In genomic region chr17:47676581-47676980, GRCm38 (mm10) we compare ENCODE assay signal across 7 mouse cellular contexts. TPM values are rescaled to one million over a fixed set of nuclear protein-coding genes. Genes with fewer than 3 reads are reported as not detected.
DNase-seq lines count a peak whose midpoint lies in the region; ATAC-seq and TF ChIP-seq lines count a peak whose summit lies in the region.

No protein-coding gene starts in this region.

- H3K4me1 ChIP-seq in hindbrain, embryonic 12.5 days: peaks cover 18% of the 10 kb centered on the region
- no peaks in the 10 kb centered on the region for H3K4me1 ChIP-seq in liver, embryonic 14.5 days (replicated peaks; ENCODE audit: control insufficient read depth in 2 of 2, insufficient read depth in 2 of 2, low read length in 1 of 2)
- peaks cover 21% of the 10 kb centered on the region for H3K4me1 ChIP-seq in neural tube, embryonic 15.5 days

- DNase-seq in B cell, adult 2 months: peak; percentile 62 to 65
- DNase-seq in brain, embryonic 14.5 days (ENCODE audit: low read depth): peak; percentile 88
- DNase-seq in fibroblast of lung, adult 2 months (ENCODE audit: low read depth): peak; percentile 51
- DNase-seq in liver, embryonic 14.5 days (ENCODE audit: low read depth in 3 of 3, low spot score in 3 of 3): no peak

- TF ChIP-seq EP300 in liver, embryonic 14.5 days (IDR thresholded peaks at IDR 0.05; ENCODE audit: low read depth): no peak

- ATAC-seq in CD4-positive, CD25-positive, alpha-beta regulatory T cell, adult 4 months: peak; percentile 51
- no peak for ATAC-seq in hindbrain, embryonic 12.5 days (ENCODE audit: low FRiP score)
- no peak for ATAC-seq in liver, embryonic 14.5 days (ENCODE audit: insufficient read depth)
- ATAC-seq in neural tube, embryonic 15.5 days (ENCODE audit: low FRiP score): no peak

- H3K27me3 ChIP-seq in hindbrain, embryonic 12.5 days: peaks cover 18% of the 10 kb centered on the region
- H3K27me3 ChIP-seq in liver, embryonic 14.5 days (ENCODE audit: control insufficient read depth, insufficient read depth, low read length): peaks cover 14% of the 10 kb centered on the region
- H3K27me3 ChIP-seq in neural tube, embryonic 15.5 days (replicated peaks): no peaks in the 10 kb centered on the region

- TF ChIP-seq POLR2A in brain, embryonic 14.5 days (IDR thresholded peaks at IDR 0.05; ENCODE audit: borderline replicate concordance, extremely low read depth, insufficient read depth, insufficient read length, poor library complexity, severe bottlenecking): no peak

- H3K4me3 ChIP-seq in hindbrain, embryonic 12.5 days: no peak overlapping the region
- H3K4me3 ChIP-seq in liver, embryonic 14.5 days (ENCODE audit: insufficient read depth in 1 of 2, low read depth in 2 of 2, low read length in 2 of 2): no peak overlapping the region
- no peak overlapping the region for H3K4me3 ChIP-seq in neural tube, embryonic 15.5 days (replicated peaks)

- WGBS in hindbrain, embryonic 12.5 days: 20% methylated on average over 9 of the region's 9 CpGs
- WGBS in liver, embryonic 14.5 days (ENCODE audit: insufficient replicate concordance): 24% methylated on average over 9 of the region's 9 CpGs
- 17% methylated on average over 9 of the region's 9 CpGs for WGBS in neural tube, embryonic 15.5 days

- H3K4me2 ChIP-seq in hindbrain, embryonic 12.5 days (replicated peaks): no peak overlapping the region
- no peak overlapping the region for H3K4me2 ChIP-seq in liver, embryonic 14.5 days (ENCODE audit: low read depth)
- no peak overlapping the region for H3K4me2 ChIP-seq in neural tube, embryonic 15.5 days

- TF ChIP-seq CTCF in brain, embryonic 14.5 days (IDR thresholded peaks at IDR 0.05; ENCODE audit: borderline replicate concordance, extremely low read depth, insufficient read depth, insufficient read length): peak; percentile 80
- peak; percentile 84 for TF ChIP-seq CTCF in liver, embryonic 14.5 days (IDR thresholded peaks at IDR 0.05; ENCODE audit: low read depth)

- no peaks in the 10 kb centered on the region for H3K9me3 ChIP-seq in hindbrain, embryonic 12.5 days (replicated peaks)
- H3K9me3 ChIP-seq in liver, embryonic 14.5 days (ENCODE audit: control insufficient read depth, low read length): no peaks in the 10 kb centered on the region
- no peaks in the 10 kb centered on the region for H3K9me3 ChIP-seq in neural tube, embryonic 15.5 days (replicated peaks)

- H3K27ac ChIP-seq in hindbrain, embryonic 12.5 days: peak overlapping the region; percentile 48; the same call in 1 of the 2 replicates
- no peak overlapping the region for H3K27ac ChIP-seq in liver, embryonic 14.5 days
- H3K27ac ChIP-seq in neural tube, embryonic 15.5 days (replicated peaks): peak overlapping the region; percentile 39; the same call in 1 of the 2 replicates

- H3K36me3 ChIP-seq in hindbrain, embryonic 12.5 days: peaks cover 47% of the 10 kb centered on the region
- H3K36me3 ChIP-seq in liver, embryonic 14.5 days (replicated peaks; ENCODE audit: control insufficient read depth, insufficient read depth, low read depth): peaks cover 27% of the 10 kb centered on the region
- H3K36me3 ChIP-seq in neural tube, embryonic 15.5 days: peaks cover 54% of the 10 kb centered on the region

- H3K9ac ChIP-seq in hindbrain, embryonic 12.5 days: no peak overlapping the region
- no peak overlapping the region for H3K9ac ChIP-seq in liver, embryonic 14.5 days (replicated peaks)
- H3K9ac ChIP-seq in neural tube, embryonic 15.5 days (replicated peaks): no peak overlapping the region

RNA-seq across cellular contexts. Expression of gene Tomm6, which starts 11.6 kb away (rescaled TPM):
- 100 to 1,000 TPM; 264 to 319 TPM for polyA plus RNA-seq in CD4-positive, CD25-positive, alpha-beta regulatory T cell, adult 4 months (2017; shearing (Covaris generic))
- 97.2 and 102 TPM in 2 replicates for polyA plus RNA-seq in brain, embryonic 14.5 days (2012; rRNA removed)
- 320 and 339 TPM in 2 replicates for polyA plus RNA-seq in hindbrain, embryonic 12.5 days (2016; fragmentation: Nextera tagmentation; extraction: Ambion mirVana)
- 63.2 and 88.6 TPM in 2 replicates for polyA plus RNA-seq in liver, embryonic 14.5 days (2012; rRNA removed)
- 244 and 251 TPM in 2 replicates for polyA plus RNA-seq in liver, embryonic 14.5 days (2014; fragmentation: Nextera tagmentation; extraction: Ambion mirVana)
- 301 and 304 TPM in 2 replicates for polyA plus RNA-seq in neural tube, embryonic 15.5 days (2015; fragmentation: Nextera tagmentation; extraction: Ambion mirVana)

RNA-seq across cellular contexts. Expression of gene Frs3, which starts 12.2 kb away (rescaled TPM):
- polyA plus RNA-seq in CD4-positive, CD25-positive, alpha-beta regulatory T cell, adult 4 months (2017; shearing (Covaris generic)): under 1 TPM; 0.16 to 0.49 TPM
- 54.2 and 55.4 TPM in 2 replicates for polyA plus RNA-seq in brain, embryonic 14.5 days (2012; rRNA removed)
- polyA plus RNA-seq in hindbrain, embryonic 12.5 days (2016; fragmentation: Nextera tagmentation; extraction: Ambion mirVana): 18.7 and 18.9 TPM in 2 replicates
- polyA plus RNA-seq in liver, embryonic 14.5 days (2012; rRNA removed): 3.0 and 3.7 TPM in 2 replicates
- polyA plus RNA-seq in liver, embryonic 14.5 days (2014; fragmentation: Nextera tagmentation; extraction: Ambion mirVana): 0.67 and 0.91 TPM in 2 replicates
- polyA plus RNA-seq in neural tube, embryonic 15.5 days (2015; fragmentation: Nextera tagmentation; extraction: Ambion mirVana): 52.5 and 60.6 TPM in 2 replicates

RNA-seq across cellular contexts. Expression of gene Gm21981, which starts 17.7 kb away (rescaled TPM):
- polyA plus RNA-seq in CD4-positive, CD25-positive, alpha-beta regulatory T cell, adult 4 months (2017; shearing (Covaris generic)): not detected
- polyA plus RNA-seq in brain, embryonic 14.5 days (2012; rRNA removed): 4.9 and 5.1 TPM in 2 replicates
- polyA plus RNA-seq in hindbrain, embryonic 12.5 days (2016; fragmentation: Nextera tagmentation; extraction: Ambion mirVana): 0.23 and 0.27 TPM in 2 replicates
- 0.18 and 0.32 TPM in 2 replicates for polyA plus RNA-seq in liver, embryonic 14.5 days (2012; rRNA removed)
- 0.30 TPM in 1 of 2 replicates, not detected in the other for polyA plus RNA-seq in liver, embryonic 14.5 days (2014; fragmentation: Nextera tagmentation; extraction: Ambion mirVana)
- polyA plus RNA-seq in neural tube, embryonic 15.5 days (2015; fragmentation: Nextera tagmentation; extraction: Ambion mirVana): 1.5 and 1.6 TPM in 2 replicates

RNA-seq across cellular contexts. Expression of gene Prickle4, which starts 18.0 kb away (rescaled TPM):
- polyA plus RNA-seq in CD4-positive, CD25-positive, alpha-beta regulatory T cell, adult 4 months (2017; shearing (Covaris generic)): not detected
- 0.52 and 1.0 TPM in 2 replicates for polyA plus RNA-seq in brain, embryonic 14.5 days (2012; rRNA removed)
- 0.63 and 1.2 TPM in 2 replicates for polyA plus RNA-seq in hindbrain, embryonic 12.5 days (2016; fragmentation: Nextera tagmentation; extraction: Ambion mirVana)
- 0.11 TPM in 1 of 2 replicates, not detected in the other for polyA plus RNA-seq in liver, embryonic 14.5 days (2012; rRNA removed)
- polyA plus RNA-seq in liver, embryonic 14.5 days (2014; fragmentation: Nextera tagmentation; extraction: Ambion mirVana): 0.23 TPM in 1 of 2 replicates, not detected in the other
- polyA plus RNA-seq in neural tube, embryonic 15.5 days (2015; fragmentation: Nextera tagmentation; extraction: Ambion mirVana): 1.1 and 2.6 TPM in 2 replicates

RNA-seq across cellular contexts. Expression of gene Usp49, which starts 46.1 kb away (rescaled TPM):
- under 1 TPM; 0.43 to 0.78 TPM for polyA plus RNA-seq in CD4-positive, CD25-positive, alpha-beta regulatory T cell, adult 4 months (2017; shearing (Covaris generic))
- 32.8 and 36.9 TPM in 2 replicates for polyA plus RNA-seq in brain, embryonic 14.5 days (2012; rRNA removed)
- 10.5 and 12.3 TPM in 2 replicates for polyA plus RNA-seq in hindbrain, embryonic 12.5 days (2016; fragmentation: Nextera tagmentation; extraction: Ambion mirVana)
- 6.4 and 6.6 TPM in 2 replicates for polyA plus RNA-seq in liver, embryonic 14.5 days (2012; rRNA removed)
- polyA plus RNA-seq in liver, embryonic 14.5 days (2014; fragmentation: Nextera tagmentation; extraction: Ambion mirVana): 2.9 and 3.9 TPM in 2 replicates
- 6.1 and 6.8 TPM in 2 replicates for polyA plus RNA-seq in neural tube, embryonic 15.5 days (2015; fragmentation: Nextera tagmentation; extraction: Ambion mirVana)

Comparison
In these comparisons a context has a peak if more than half of its experiments do, and no peak if none do; other contexts are left out.
1. DNase-seq: peak in B cell, adult 2 months (2 of 2), brain, embryonic 14.5 days (single experiment) and fibroblast of lung, adult 2 months (single experiment); none in liver, embryonic 14.5 days (0 of 3).